Mouse (Mus musculus) heart, postnatal 0 days (tissue): ENCODE data around the gene Dbf4.

ENCODE experiments used
- CTCF ChIP-seq: IDR thresholded peaks from 2 replicates; pipeline ENCODE4 v1.5.1; 2016; ENCODE audit warnings: antibody characterized with exemption, control low read depth, low read depth
- EP300 ChIP-seq: IDR thresholded peaks from 2 replicates; pipeline ENCODE4 v1.6.1; 2016; ENCODE audit warnings: antibody characterized with exemption, low read depth

GRCm38 (mm10) chr5:8356885-8357651 lies 65.4 kb downstream of the Dbf4 start:
- TF ChIP-seq EP300, result no peak
- TF ChIP-seq CTCF, result no peak
